Mouse (Mus musculus) thymus, postnatal 4 days (tissue): ENCODE measurements around the gene Ipo7.
A peak's percentile ranks its signal among the peaks of the same experiment; 100 is the strongest.
"Not testable (repeated sequence)": the region's sequence is repeated elsewhere in the genome, so short reads cannot be mapped to it uniquely, and the experiment has no call there.

ENCODE experiments used
- DNase-seq: peaks from one replicate; pipeline ENCODE4 v3.0.0; 2021

Ipo7 gene

DNA sequence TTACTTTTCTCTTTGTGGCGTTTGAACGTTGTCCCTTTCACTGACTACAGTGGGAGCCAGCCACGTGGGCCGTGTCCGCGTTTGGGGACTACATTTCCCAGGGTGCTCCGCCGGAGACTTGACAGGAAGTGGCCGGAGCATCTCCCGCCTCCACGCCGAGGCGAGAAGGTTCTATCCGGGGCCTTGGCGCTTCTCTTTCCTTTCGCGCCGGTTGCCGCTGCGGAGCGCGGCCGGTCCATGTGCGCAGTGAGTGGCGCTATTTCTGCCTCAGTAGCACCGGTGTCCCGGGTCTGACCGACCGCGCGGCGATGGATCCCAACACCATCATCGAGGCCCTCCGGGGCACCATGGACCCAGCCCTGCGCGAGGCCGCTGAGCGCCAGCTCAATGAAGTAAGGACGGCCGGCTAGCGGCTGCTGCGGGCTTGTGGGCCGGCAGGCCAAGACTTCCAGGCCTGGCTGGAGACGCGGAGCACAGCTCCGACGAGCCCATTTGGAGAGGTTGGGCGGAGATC lies at the start of gene Ipo7:
Gene Ipo7, plus strand, starts transcription at position 158 of the 514 bp plus-strand sequence.
- peak; percentile 92 for DNase-seq

DNA sequence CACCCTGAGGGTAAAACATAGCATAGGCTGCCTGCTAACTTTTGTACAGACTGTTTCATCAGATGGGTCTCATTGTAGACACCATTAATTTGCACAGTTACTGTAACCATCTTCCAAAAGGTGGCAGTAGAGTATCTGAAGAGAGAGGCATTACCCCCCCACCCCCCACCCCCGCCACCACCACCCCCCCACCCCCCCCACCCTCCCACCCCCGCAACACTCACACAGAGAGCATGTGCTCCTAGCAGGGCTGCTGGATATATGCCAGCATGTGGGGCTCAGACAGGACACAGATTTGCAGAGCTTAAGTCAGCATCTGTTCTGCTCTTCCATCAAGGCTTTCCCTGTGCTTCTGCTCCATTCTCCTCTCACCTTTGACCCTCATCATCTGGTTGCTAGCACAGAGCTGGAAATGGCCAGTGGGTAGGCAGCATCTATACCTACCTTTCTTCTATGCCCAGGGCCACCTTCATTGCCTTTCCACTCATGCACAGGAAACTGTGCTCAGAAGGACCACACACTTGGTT lies 49.1 kb upstream of the Ipo7 start:
- DNase-seq, result peak; percentile 14

DNA sequence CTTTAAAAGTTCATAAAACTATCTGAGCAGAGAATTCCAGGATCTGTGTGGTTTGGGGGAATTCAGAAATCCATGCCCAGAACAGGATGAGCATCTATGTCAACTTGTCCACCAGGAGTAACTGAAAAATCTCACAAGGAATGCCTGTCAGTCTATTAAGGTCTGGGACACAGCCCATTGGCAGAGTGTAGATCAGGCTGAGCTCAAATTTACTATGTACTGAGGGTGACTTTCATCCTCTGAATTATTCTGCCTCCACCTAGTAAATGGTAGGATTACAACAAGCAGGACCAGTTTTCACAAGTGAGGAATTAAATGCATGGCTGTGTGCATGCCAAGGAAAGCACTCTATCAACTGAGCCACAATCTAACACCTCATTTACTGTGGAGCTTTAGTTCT lies 48.5 kb upstream of the Ipo7 start:
- no peak for DNase-seq

DNA sequence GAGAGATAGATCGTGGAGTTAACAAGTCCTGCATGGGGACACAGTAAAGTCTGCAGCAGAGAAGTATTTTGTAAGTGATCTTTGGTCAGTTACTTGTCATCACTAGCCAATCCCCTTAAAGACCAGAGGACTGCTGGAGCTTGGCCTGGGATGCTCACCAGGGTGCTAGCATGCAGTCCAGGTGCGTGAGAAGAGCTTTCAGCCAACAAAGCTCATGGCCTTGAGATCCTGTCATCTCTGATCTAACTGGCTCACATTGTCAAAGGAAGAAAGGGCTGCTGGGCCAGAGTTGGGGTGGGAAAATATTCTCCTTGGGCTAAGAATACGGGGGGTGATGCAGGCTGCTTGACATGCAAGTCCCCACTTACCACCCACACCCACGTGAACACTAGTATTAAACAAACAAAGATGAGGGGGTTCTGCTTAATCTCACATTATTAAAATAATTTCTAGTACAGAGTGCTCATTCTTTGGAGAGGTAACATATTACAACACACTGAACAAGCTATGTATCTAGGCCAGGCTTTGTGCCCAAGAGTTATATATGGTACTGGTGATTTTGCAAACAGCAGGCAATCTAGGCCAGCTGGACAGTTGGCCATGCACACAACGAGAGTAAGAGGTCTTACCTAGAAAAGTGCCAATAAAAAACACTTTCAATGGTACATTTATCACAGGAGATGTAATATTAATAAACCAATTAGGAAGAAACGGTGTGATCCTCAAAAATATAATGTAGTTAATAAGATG lies 41.9 kb upstream of the Ipo7 start:
- DNase-seq, result no peak

DNA sequence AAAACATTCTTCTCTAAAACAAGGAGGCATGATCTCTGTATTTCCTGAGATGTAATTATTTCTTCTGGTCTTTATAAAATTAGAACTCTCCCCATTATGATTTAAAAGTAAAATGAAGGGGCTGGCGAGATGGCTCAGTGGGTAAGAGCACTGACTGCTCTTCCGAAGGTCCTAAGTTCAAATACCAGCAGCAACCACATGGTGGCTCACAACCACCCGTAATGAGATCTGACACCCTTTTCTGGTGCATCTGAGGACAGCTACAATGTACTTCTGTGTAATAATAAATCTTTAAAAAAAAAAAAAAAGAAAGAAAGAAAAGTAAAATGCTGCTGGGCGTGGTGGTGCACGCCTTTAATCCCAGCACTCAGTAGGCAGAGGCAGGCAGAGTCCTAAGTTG lies 40.9 kb upstream of the Ipo7 start:
- DNase-seq, result peak; percentile 55

DNA sequence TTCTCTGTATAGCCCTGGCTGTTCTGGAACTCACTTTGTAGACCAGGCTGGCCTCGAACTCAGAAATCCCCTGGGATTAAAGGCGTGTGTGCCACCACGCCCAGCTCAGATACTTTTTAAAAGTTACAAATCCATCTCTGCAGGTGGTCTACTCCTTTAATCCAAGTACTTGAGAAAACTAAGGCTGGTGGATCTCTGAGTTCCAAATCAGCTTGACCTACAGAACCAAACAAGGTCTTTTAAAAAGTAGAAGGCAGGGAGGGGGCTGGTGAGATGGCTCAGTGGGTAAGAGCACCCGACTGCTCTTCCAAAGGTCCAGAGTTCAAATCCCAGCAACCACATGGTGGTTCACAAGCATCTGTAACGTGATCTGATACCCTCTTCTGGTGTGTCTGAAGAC lies 33.5 kb upstream of the Ipo7 start:
- DNase-seq, result not testable (repeated sequence)

DNA sequence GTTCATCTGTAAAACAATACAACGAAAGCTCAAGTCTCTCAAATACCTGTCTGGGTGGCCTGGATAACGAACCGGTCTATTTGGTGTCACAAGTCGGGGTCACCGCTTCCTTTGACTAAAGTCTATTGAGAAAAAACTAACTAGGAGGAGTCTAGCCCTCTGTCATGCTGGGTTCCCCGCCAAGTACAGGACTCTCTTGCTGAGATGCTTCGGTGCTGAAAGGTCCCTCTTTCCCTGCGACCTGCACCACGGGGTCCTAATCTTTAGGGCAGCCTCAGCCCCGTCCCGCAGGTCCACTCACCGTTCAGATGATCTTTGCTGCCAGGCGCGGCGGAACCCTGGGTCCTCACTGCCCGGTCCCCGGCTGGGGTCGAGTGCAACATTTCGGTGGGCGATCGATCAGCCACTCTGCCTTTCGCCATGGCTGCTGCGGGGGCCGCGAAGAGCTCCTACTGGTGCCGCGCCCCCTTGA lies 32.4 kb upstream of the Ipo7 start:
- no peak for DNase-seq

DNA sequence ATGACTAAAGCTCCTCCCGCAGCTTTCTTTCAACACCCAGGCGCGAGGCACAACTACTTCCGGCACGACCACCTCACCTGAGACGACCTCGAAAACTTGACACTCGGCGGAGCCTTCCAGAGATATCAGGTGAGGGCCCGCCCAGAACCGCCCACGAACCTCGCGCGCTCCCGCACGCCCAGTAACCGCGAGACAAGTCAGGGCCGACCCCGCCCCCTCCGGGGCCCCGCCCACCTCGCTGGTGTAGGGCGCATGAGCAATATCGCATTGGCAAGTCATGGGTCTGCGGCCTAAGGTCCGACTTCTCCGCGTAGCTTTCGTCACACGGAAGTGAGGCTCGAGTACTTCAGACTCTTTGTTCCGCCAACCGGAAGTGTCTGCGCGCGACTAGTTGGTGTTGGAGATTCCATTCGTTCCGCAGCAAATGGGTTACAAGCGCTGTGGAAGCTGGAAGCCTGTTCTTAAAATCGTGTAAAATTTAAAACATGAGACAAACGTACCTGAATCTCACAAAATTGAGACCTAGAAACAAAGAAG lies 31.9 kb upstream of the Ipo7 start:
- peak; percentile 99 for DNase-seq

DNA sequence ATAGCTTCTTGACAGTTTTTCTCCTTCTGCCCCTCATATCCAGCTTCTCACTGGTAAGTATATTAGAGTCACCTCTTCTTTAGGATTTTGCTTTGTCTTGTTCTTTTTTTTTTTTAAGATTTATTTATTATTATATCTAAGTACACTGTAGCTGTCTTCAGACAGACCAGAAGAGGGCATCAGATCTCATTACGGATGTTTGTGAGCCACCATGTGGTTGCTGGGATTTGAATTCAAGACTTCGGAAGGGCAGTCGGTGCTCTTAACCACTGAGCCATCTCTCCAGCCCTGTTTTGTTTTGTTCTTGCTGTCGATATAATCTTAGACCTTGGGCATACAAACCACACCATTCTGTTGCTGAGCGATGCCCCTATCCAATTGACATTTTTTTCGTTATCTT lies 31.3 kb upstream of the Ipo7 start, which contains the start of gene Tmem41b:
Gene Tmem41b, minus strand, starts transcription at position 155 of the 400 bp plus-strand sequence.
- DNase-seq, result peak; percentile 13

DNA sequence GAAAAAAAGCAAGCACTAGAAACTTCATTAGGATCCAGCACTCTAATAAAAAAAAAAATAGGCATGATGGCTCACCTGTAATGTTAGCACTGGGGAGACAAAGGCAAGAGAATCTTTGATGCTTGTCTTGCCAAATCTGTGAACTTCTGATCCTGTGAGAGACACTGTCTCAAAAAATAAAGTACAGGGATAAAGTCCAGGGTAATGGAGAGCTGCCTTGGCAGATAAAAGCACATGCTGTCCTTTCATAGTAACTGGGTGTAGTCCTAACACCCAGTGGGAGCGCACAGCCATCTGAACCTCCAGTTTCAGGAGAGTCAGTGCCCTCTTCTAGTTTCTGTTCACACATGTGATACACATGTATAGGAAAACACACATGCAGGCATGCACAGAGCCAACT lies 26.8 kb upstream of the Ipo7 start:
- no peak for DNase-seq

DNA sequence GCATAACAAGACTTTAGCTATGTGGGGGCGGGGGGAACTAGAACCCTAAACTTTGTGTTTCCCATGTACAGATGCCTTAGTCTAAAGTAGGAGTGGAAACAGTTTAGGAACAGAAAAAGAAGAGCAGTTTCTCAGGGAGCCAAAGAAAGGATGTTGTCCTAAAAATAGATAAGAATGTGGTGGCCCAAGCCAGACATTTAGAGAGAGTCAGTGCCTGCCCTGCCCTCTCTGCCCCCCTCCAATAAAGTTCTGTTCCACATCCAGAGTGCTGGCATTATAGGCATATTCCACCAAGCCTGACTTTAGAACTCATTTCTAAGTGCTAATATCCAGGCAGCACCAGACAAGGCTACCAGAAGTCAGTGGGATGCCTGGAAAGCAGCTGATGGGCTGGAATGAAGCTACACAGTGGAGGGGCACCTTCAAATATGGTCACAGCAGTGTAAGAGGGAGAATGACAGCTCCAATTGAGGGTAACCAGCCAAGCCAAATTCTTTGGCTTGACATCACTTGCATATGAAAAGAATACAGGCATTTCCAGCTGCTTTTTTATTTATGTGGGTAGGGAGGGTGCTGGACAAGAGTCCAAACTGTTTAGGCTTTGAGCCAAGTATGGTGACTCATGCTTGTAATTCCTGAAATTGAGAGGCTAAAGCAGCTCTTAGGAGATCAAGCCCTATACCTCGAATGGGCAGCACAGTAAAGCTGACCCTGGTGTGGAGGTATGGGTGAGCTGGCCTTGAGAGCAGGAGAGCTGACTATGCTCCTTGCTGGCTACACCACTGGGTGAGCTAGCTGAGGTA lies 24.7 kb upstream of the Ipo7 start:
- no peak for DNase-seq

DNA sequence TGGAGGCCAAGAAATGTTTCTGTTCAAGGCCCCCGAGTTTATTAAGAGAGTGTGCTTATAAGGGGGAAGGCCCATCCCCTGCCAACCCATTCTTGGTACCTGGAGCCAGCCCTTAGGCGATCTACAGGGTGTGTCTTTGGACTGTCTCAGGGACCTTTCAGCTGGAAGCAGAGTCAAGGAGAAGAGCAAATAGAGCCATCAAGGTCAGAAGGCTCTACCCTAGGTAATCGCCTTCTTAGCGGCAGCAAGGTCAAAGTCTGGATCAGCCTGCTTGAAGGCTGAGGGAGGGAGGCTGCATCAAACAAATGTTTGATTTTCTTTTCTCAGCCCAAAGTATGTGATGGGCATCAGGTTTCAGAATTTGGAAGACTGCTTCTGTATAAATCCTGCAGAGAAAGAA lies 19.7 kb upstream of the Ipo7 start:
- no peak for DNase-seq

DNA sequence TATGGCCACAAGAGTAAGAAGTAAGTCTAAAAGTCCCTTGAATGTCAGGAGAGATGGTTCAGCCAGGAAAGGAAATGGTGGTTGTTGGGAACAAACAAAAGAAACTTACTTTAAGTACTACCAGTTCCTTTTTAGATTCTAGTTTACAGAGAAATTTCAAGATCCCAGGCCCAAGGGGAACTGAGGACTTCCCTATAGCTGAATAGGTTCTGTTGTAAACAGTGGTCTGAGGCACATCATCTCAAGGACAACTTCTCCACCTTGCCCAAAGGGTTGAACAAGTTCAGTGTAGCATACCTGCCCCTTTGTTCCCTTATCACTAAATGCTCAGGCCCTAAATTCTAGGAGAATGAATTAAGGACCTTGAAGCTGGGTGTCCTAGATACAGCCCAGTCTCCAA lies 16.0 kb upstream of the Ipo7 start:
- no peak for DNase-seq

DNA sequence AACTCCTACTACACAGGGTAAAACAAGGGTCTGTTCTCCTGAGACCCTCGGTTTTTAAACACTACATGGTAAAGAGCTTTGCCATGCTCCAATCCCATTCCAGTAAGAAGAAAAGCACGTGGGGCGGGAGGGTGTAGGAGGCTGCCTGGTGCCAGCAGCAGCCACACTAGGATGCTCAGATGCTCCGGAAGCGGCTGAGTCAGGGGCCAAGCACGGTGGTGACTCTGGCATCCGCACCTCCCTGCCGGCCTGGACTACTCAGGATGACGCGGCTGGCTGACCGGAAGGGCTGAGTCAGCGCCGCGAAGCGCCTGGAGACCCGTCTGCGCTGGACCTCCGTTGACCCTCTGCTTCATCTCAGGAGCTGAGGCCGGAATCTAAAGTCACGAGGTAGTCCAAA lies 15.1 kb upstream of the Ipo7 start:
- no peak for DNase-seq

DNA sequence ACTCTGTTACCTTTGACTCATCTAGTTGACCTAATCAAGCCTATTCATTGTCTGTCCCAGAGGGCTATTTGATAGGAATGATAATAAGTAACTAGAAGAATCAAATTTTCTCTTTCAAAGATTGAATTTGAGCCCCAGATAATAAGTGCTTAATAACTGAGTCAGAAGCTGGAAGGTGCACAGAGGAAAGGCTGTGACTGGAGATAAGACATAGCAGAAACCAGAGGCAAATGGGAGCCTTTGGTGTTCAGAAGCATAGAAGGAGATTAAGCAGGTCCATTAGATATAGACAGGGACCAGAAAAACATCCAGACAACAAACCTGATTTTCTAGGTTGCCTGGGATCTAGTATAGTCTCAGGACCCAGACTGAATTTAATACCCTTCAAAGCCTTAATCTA lies 12.1 kb upstream of the Ipo7 start:
- DNase-seq, result no peak

DNA sequence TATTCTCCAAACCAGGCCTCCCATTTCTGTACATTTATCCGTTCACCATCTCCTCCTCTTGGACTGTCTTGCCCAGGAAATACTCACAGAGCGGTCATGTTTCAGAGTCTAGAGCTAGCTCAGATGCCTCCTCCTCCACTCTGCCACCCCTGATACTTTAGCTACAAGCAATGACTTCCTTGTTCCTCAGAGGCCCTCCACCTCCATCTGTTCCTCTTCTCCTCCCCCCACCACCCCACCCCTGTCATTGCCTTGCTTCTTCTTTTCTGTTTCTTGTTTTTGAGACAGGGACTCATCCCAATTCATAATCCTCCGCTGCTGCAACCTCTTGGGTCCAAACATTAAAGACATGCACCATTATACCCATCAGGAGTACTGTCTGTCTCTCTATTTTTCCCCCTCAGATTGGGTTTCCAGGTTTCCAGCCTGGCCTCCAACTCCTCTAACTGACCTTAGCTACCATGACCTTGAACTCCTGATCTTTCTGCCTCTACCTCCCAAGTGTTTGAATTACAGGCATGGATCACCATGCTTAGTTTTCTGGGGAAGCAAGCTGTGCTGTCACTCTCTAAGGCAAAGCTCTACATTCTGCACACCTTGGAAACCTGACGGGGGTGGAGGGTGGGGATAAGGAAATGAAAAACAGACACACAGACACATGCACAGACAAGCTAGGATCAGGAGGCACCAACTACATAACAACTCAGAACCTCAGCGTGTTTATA lies 11.4 kb upstream of the Ipo7 start:
- no peak for DNase-seq

DNA sequence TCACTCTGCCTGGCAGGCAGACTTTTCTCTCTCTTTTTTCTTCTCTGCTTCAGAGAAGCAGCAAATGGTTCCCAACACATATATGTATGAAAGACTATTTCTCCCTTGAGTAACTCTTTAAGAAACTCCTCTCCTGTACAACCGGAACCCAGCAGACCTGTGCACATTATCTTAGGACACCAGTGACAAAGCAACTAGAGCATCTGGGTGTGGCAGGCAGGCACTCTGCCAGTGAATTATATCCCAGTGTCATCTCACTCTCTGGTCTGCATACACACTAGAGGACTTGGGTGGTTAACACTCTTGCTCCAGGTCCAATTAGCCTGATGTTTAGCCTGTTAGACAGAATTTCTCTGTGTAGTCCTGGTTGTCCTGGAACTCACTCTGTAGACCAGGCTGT lies 9.6 kb upstream of the Ipo7 start:
- no peak for DNase-seq

DNA sequence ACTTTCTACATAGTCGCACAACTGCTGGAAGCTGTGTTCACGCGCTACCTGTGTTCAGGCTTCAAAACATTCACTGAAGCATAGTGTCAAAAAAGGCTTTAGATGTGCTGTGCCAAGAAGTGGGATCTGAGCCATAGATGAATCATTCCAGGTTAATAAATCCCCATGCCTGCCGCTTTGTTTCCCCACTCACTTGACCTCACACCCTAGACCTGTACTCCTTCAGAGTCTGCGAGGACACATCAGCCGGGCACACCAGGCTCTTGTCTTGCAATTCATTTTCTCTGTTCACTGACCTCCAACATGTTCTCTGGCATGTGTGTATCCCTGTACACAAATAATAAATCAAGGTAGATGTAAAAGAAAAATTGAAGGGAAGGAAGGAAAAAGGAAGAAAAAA lies 9.0 kb upstream of the Ipo7 start:
- no peak for DNase-seq

DNA sequence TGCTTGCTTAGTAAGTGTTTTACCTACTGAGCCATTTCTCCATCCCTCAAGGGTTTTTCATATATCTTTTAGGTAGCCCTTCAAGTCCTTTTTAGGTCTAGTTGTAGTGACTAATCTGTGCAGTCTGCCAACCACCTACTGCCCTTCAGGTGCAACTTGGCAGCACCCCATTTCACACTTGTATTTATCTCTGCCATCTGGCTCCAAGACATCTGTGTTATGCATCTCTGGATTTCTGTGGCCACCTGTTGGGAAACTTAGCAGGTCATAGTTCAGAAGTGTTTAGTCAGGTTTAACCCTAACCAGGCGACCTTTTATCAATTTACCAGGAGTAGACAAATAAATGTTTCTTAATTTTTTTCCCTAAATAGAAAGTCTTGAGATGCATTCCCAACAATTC lies 6.7 kb upstream of the Ipo7 start:
- DNase-seq, result no peak

DNA sequence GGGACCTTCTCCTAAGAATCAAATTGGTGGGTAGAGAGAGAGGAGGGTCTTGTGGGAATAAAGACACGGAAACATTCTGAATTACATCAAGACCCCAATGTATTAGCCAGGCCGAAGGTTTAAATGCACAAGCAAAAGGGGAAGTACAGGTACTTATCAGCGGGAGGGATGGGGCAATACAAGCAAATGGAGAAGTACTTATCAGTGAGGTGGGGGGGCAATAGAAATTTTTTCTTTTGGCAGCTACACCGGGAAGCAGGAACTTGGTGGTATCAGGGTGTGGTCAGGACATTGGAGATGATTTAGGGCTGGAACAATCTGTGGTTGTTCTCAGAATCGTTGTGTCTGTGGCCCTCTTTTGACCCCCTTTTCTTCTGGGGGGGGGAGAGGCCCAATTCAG lies 3.8 kb upstream of the Ipo7 start:
- DNase-seq, result no peak

DNA sequence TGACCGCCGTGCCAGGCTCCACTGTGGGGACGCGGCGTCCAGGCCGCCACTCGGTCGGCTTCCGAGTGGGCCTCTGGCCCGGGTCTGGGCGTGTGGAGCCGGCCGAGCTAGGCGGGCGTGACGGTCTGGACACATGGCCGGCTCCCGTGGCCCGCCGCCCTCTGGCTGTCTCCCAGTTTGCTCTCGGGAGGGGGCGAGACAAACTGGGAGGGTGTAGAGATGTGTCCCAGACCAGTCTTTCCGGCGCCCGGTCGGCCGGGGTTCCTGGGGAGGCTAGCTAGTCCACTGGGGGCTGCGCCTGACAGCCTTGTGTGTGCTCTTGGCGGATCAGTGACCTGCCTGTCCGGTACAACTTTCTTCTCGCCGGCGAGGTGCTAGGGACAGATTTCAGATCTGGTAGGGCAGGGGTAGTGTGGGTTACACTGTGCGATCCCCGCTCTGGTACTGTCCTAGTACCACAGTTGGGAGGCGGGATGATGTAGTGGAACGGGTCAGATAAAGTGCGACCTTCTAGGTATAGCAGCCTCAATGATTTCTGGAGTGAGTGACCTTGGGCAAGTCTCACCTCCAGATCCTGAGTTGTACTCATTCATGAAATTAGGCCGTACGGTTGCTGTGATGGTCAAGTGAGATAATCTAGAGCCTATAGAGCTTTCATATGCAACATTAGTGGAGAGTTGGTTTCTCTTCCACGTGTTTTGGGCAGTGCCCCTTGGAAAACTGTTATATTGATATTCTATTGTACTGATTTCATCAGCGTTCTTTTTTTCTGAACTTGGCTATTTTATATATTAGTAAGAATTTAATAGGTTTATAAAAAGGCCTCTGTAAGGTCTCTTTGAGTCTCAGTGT lies 783 bp downstream of the Ipo7 start:
- peak; percentile 58 for DNase-seq

DNA sequence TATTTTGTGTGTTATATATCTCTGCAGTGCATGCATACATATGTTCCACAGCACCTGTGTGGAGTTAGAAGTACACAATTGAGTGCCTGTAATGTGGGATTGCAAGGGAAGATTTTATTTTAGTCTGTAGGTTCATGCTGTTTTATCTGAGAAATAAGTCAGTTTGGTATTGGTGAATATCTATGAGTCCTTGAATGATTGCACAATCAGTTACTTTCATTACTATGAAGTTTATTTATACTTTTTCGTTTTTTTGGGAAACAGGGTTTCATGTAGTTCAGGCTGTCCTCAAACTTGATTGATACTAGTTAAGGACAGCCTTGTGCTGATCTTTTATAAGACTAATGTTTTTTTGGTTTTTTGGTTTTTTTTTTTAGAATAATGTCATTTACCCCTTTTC lies 5.5 kb downstream of the Ipo7 start:
- no peak for DNase-seq
